Mouse (Mus musculus) cerebellum, adult (tissue): ENCODE data around the gene Kmt2e.
A peak's percentile ranks its signal among the peaks of the same experiment; 100 is the strongest.

Source experiments
- ATAC-seq: cut with Nextera tagmentation; 2 replicates; pipeline ENCODE4 v1.9.2; 2017; ENCODE audit warnings: mild to moderate bottlenecking, moderate library complexity, mixed read lengths; ENCODE audit not compliant: insufficient number of reproducible peaks, low FRiP score, low TSS enrichment

Gene Kmt2e

DNA sequence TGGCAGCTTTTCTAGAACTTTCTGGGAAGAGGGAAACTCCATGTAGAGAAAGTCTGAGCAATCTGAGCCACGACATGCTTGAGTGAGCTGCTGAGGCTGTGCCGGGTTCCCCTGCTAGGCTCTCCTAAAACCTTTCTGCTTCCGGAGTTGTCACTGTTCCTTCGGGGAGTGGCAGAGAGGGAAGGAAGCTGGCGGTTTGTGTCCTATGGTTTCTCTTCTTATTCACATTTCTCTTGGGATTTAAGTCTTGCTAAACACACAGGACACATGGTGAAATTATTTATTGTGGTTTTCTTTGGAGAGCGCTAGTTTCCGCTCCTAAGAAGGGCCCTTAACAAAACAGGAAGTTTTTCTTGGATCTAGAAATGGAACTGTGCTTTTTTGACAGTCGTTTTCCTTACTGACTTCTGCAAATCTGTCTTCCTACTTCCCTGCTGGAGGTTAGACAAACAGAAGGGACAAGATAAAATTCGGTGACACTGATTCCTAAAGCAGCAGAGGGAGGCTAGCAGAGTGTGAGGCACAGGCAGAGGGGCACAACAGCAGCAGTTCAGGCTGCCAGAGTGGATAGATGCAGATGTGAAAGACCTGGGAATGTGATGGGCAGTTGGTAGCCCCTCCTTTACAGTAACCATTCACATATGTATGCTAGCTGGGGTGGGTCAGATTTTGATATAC, 24.1 kb upstream of the Kmt2e start:
- ATAC-seq = no peak

DNA sequence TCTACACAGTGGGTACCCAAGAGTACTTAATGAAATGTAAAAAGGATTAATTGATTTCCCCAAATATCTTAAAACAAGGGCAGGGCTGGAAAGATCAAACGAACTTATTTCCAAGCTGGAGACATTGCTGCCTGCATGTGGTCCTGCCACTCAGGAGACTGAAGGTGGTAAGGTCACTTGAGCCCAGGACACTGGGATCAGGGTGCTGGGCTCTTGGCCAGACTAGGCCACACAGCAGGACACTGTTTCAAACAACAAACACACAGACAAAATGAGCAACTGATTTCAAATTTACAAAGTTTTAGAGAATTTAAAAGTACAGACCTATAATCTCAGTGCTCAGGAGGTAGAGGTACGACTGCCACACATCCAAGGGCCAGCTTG, 23.5 kb upstream of the Kmt2e start:
- no peak for ATAC-seq

DNA sequence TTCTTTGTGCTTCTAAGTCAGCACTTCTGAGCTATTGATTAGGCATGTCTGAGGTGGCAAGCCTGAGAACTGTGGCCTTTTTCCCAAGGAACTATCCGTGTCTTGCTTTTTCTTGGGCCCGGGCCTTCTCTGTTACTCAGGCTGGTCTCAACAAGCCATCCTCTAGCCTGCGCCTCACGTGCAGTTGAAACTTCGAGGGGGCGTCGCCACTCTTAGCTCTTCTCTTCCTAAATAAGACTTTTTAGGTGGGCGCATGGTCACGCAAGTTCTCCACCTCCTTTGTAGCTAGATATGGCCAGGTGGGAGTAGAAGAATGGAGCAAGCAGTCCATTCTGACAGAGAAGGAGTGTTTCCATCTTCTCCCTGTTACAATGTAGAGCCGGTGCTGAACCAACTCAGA, 22.6 kb upstream of the Kmt2e start:
- no peak for ATAC-seq

DNA sequence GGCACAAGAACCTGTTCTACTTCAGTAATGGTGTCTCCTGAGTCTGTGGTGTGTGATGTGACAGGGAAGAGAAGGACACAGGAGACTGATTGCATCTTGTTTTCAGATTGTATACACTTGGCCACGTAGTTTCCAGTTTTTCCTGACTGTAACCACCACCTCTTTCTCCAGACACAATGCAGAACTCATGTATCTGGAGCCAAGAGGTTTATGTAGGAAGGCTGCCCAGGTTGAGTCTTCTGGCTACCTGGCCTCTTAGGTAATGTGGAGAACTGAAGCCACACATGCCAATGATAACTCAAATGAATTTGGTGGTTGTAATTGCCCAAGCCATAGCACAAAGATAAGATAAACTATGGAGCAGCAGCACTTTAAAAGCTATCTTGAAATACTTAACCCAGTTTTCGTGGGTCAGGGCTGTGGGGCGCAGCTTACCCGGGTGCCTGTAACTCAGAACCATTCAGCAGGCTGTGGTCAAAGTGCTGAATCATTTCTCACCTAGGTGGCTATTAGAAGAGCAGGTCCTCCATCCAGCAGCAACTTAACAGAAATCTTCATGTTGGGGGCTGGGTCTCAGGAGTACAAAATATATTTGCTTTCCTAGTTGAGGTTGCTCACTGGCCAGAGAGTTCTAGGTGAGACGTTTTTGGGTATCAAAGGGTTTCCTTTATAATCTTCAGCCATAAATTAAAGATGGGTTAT, 21.8 kb upstream of the Kmt2e start:
- ATAC-seq = no peak

DNA sequence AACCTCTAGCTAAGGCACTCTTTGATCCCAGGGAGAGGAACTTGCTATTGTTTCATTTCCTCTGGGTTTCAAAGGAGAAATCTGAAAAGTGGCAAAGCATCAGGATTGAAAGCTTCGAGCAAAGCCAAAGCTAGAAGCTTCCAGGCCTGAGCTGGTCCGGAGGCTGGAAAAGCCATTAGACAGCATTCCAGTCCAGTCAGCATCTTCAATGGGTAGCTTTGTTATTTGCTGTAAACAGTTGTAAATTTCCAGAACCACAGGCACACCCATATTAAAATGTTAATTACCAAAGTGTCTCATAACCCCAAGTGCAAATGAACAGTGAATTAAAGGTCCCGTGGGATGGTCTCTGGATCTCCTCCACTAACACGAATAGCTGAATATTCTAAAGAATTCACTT, 21.2 kb upstream of the Kmt2e start:
- ATAC-seq = no peak

DNA sequence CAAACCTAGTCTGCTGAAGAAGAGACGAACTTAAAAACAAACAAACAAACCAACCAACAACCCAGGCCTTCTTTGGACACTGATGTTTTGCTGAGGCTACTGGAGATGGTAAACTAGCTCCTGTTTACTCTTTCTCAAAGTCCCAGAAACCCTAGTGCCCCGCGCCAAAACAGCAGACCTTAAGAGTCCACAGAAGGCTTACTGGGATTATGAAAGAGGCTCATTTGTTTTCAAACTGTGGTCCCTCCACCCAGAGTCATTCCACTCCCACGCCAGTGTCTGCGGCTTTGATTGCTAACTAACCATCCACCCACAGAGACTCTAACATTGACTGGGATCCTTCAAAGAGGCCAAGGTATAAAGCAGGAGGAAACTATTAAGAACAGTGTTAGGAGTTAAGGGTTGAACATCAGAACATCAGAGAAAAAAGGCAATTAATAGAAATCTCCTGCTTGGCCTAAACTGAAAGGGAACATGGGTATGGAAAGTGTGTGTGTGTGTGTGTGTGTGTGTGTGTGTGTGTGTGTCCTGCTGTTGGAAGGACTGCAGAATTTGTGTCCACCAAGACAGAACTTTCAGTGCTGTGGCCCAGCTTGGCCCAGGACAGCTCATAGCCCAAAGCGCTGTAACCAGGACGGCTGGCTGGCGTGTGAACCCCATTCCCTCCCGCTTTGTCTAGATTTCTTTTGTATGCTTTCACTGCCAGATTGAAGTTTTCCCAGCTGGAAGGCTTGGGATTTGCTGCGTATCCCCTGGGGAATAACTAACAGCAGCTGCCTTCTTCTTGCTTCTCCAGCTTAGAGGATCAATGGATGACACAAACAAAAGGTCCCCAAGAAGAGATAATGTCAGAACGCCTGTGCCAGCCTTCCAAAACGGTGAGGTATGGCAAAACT, 20.4 kb upstream of the Kmt2e start:
- no peak for ATAC-seq

DNA sequence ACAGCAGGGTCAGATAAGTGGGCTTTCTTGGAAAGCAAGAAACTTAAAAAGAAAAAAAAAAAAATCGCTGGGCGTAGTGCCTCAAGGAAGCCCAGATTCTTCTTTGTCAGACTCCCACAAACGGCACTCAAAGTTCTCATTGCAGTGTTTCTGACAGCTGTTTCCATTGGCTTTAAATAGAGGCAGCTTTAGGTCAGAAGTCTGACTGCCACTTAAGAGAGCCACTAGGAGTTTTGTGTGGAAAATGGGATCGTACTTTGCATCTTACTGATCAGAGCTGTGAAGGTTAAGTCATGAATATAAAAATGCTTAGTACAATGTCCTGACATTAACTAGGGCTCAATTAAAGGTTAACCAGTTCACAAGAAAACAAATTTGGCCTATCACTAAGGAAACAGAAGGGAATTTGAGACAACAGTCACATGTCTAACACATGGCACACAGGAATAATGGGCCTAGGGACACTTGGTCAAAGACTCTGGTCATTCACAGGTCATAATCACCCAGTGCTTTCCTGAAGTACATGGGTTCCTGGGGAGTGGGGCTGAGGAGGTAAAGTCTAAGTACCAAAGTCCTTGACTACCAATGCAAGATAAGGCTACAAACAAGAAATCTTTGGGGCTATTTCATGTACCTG, 19.6 kb upstream of the Kmt2e start:
- no peak for ATAC-seq

DNA sequence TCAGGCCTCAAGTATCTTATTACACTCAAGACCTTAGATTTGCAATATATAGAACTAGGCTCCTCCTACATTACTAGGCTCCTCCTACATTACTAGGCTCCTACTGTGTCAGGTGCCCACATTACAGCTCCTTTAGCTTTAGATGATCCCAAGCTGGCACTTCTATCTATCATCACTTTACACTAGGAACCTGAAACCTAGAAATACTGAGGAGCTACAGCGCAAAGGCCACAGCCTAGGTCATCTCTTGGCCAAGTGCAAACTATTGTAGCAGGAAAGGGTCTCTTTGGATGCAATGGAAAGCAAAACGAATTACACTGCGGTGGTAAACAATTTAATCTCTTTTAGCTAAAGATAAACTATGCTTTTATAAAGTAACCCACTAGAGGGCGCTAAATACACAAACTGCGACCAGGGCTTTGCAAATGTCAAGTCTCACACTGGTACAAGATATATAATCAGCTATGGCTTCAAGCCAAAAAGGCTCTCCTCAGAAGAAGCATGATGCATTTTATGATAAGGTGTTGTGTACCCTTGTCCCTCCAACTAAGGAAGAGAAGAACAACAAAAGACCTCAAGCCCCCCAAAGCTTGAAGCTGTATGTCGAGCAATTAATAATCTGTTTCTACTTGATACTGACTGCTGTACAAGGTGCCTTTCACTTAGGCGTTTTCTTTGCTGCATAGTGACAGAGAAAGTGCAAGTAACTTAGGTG, 18.5 kb upstream of the Kmt2e start:
- ATAC-seq = peak; percentile 51

DNA sequence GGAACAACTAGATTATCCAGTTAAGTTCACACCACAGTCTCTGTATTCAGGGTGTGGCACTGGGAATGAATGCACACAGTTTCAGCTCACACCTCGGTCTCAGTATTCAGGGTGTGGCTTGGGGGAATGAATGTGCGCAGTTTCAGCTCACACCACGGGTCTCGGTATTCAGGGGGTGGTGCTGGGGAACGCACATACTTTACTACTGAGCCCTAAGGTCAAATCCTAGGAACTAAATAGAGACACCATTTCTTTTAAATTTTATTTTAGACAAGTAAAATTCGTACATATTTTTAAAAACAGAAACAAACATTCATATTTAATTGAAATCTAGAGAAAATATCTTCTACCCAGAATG, 18.0 kb upstream of the Kmt2e start:
- no peak for ATAC-seq

DNA sequence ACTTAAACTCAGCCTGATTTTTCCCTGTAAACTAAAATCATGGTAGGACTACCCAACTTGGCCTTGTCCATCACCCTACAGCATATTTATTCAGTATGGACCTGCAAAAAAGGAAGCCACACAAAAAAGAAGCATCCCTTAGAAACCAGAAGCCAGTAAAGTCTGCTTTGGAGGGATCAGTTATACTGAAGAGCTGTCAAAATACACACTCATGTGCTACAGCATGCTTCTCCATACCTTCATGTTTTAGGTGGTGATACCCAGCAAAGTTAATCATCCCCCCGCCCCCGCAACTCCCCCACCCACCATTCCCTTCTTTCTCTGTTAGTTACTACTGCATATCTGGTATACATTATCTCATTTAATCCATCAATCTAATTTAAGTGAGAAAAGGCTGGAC, 16.5 kb upstream of the Kmt2e start:
- ATAC-seq = no peak

DNA sequence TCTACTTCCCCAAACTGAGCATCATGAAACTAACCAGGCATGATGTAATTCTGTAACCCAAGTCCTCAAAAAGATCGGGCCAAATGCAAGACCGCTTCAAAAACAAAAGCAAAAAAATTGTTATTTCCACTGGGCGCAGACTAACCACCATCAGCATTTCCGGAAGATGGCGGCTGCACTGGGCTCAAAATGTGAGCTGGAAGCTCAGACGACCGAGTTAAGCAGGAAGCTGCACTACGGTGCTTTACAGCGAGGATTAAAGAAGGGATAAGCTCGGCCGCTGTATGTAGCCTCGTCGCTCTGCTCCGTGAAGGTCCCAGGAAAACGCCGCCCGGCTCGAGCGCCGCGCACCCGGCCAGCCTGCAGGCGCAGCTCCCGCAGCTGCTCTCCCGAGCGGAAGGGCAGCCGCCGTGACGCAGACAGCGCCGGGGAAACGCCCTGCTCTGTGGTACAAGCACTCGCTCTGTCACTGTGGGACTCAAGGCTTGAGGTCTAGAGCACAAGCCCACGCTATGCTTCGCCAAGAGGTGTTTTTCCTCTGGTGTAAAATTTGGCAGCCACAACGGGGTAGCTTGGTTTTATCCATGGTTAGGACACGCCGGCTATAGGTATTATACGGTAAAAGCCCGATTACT, 16.0 kb upstream of the Kmt2e start:
- ATAC-seq = peak; percentile 79

DNA sequence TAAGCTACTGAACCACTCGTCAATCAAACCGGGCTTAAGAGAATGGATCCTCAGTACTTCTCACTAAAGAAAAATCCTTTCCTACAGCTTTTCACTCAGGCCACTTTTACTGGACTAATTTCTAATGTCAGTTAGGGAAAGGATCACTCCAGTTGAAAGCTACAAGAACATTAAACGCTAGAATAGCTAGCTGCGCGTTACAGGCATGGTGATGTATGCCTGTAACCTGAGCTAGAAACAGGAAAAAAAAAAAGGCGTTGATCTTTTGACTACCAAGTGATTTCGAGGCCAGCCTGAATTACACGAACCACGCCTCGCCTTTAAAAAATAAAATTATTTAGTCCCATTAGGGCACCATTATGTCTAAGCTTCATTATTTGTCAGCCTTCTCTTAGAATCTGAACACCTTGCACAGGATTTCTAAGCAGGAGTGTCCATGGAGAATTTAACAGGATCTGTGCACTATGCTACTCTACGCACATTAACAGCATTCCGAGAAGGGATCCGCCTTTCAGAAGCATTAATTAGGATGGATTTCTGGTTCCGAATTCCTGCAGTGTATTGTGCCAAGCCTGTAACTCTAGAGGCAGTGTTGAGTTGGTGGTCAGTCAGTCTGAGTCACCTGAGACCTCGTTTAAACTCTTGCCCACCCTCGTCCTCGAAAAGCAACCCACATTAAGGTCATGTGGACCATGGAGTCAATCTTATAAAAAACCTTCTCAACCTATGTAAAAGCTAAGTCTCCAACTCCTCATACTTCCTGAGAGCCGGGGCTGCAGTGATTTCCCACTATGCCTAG, 15.2 kb upstream of the Kmt2e start:
- no peak for ATAC-seq

DNA sequence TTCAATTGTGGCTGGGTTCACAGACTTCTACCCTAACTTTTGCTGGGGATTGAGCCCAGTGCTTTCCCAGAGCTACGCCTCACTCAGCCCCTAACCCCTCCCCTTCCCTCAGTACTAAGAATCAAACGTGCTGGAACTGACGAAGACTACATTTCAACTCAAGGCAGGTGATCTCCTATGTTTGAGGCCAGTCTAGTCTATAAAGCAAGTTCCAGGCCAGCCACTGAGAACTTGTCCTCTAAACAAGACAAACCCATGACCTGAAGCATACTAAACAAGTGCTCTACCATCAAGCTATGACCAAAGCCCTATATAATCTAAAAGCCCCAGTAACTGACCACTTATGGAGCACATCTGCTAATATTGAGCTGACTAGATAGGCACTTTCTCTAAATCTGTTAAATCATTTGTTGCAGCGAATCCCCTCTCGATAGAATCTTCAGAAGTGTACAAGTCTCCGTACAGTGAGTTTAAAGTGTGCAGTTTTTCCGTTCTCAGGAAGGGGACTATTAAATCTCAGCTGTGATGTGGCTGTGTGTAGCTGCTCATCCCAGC, 14.5 kb upstream of the Kmt2e start:
- ATAC-seq = no peak

DNA sequence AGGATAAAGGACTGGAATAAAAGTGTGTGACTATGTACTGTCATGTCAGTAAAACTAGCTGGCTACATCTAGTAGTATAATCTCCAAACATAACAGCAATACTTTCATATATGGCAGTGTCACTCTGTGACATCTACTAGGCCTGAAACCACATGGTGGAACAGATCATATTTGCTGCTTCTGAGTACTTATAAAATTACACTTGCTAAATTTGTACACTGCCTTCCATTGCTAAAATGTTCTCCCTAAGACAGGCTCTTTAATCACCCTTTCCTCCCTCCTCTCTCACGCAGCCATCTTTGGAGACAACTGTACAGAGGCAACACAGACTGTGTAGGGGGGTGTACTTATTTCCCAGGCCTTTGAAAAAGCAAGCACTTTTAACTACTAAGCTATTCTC, 13.8 kb upstream of the Kmt2e start:
- no peak for ATAC-seq

DNA sequence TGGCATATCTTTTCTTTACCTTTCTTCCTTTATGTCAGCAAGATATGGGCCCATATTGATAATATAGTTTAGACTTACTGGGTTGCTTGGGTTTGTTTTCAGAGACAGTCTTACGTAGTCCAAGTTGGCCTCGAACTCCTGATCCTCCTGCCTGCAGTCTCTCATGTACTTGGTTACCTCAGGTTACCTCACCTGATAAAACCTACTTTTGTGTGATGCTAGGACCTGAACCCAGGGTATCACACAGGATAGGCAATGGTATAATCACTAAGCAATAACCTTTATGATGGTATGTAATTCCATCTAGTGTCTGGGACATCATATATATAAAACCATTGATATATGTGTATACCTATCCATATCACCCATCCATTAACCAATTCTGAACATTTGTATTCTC, 12.8 kb upstream of the Kmt2e start:
- ATAC-seq = no peak

DNA sequence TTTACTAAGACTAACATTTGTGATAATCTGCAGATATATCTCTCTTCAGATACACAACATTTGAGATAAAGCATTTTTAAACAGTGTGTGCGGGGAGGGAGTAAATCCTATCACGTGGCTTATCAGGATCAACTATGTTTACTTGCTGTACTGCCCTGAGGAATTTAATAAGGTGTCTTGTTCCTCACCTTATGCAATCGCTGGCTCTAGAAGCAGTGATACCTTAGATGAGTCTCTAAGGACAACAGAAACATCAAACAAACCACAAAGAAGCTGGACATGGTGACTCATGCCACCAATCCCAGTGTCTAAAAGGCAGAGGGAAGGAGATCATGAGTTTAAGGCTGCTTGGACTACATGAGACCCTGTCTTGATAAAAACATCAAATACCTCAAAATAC, 11.2 kb upstream of the Kmt2e start:
- ATAC-seq = no peak

DNA sequence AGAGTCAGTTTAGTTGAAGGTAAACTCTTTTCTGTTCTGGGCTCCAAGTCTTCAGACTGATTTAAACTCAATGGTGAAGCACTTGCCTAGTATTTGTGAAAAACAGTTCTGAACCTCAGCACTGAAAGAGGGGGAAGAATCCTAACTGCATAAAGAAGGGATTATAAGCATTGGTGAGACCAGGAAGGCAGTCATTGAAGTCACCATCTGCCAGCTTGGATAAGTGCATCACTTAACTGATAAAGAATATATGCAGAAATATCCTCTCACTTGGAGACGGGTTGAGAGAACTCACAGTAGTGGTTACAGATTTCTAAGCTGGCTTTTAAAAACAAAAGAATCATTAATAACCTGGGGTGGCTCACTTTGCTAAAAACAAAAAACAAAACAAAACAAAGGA, 6.7 kb upstream of the Kmt2e start:
- no peak for ATAC-seq

DNA sequence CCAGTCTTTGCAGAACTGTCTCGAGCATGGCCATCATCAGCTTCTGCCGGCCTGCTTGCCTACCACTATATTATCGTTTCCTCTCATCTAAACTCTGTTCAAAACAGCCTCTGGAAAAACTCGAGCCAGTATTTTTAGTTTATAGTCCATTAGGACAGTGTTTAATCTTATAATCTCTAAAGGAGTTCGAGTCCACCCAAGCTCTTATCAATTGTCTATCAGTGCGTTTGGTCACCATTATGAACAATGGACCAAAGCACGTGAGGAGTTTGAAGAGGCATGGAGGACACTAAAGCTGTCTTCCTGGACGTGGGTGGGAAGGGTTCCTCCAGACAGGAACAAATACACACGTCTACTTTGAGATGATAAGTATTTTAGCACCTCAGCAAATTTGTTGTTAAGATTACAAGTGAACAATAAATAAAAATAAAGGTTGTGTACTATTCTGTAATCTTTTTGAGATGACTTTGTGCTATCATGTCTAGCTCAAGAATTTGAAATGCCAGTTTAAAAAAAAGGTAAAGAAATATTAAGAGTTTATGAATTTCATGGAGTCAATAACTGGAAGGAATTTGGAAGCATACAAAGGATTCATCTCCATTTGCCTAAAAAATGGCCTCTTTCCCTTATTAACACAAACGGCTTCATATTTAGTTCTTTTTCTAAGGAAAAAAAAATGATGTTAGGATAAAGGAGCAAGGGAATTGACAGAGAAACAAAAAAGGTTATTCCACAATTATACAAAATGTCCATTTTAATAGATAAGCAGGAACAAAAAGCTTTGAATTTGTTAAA, 3.0 kb upstream of the Kmt2e start:
- no peak for ATAC-seq
